Mouse (Mus musculus) heart, embryonic 10.5 days (tissue): ENCODE data around the gene Ptprcap. TPM values are rescaled to one million over a fixed set of nuclear protein-coding genes. Genes with fewer than 3 reads are reported as not detected.

Experiments used
- DNase-seq: peaks from one replicate; pipeline ENCODE4 v3.0.0-alpha.2; 2017; ENCODE audit warnings: low spot score
- H3K27ac ChIP-seq: fragments of 300-500 bp; sonication (generic); 2 replicates; pipeline ENCODE4 v1.5.1; 2016; ENCODE audit warnings: mild to moderate bottlenecking
- H3K27me3 ChIP-seq: fragments of 300-500 bp; sonication (generic); 2 replicates; pipeline ENCODE4 v1.6.1; 2016; ENCODE audit warnings: mild to moderate bottlenecking; ENCODE audit not compliant: poor library complexity, insufficient read depth, severe bottlenecking
- H3K36me3 ChIP-seq: fragments of 300-500 bp; sonication (generic); 2 replicates; pipeline ENCODE4 v1.6.1; 2016; ENCODE audit warnings: mild to moderate bottlenecking, moderate library complexity
- H3K4me1 ChIP-seq: fragments of 300-500 bp; sonication (generic); 2 replicates; pipeline ENCODE4 v1.6.1; 2016; ENCODE audit warnings: mild to moderate bottlenecking
- H3K4me3 ChIP-seq: fragments of 300-500 bp; sonication (generic); 2 replicates; pipeline ENCODE4 v1.5.1; 2016; ENCODE audit warnings: mild to moderate bottlenecking, moderate library complexity
- H3K9me3 ChIP-seq: fragments of 300-500 bp; sonication (generic); 2 replicates; pipeline ENCODE4 v1.6.1; 2016; ENCODE audit warnings: mild to moderate bottlenecking, moderate library complexity
- WGBS: fragments of 180-500 bp; shearing (Covaris S2); methylation state at CpG from one replicate; pipeline ENCODE4 v1.1.7; 2016; 5-methylcytosine and 5-hydroxymethylcytosine counted together
- polyA plus RNA-seq: library from polyadenylated mRNA; unstranded; fragments of >200 nt; fragmentation: Nextera tagmentation; extraction: Ambion mirVana; gene quantifications from 2 replicates; pipeline ENCODE4 v1.2.1, GENCODE M21; 2016

The Ptprcap gene
- polyA plus RNA-seq, 1 experiment from 2014 or later = 4.4 TPM

- no peak for DNase-seq
- H3K27ac ChIP-seq = peak within 1 kb of the TSS; percentile 99
- 0 out of 2 replicates have a peak, but pooled peaks cover 3% of the 10 kb centered on the region for H3K27me3 ChIP-seq
- peaks cover 28% of the 10 kb centered on the region for H3K36me3 ChIP-seq
- 57% methylated on average over 4 of the region's 4 CpGs for WGBS
- H3K4me1 ChIP-seq = peaks cover 50% of the 10 kb centered on the region
- H3K4me3 ChIP-seq = peak within 1 kb of the TSS; percentile 83
- no peaks in the 10 kb centered on the region for H3K9me3 ChIP-seq
Measured at GRCm38 (mm10) chr19:4190831-4191334, 37.5 kb downstream of the Ptprcap start, which contains the start of gene Tbc1d10c. TSS of gene Tbc1d10c (minus strand) at chr19:4191284.

- Histone ChIP-seq H3K36me3 (peaks cover 36% of the 10 kb centered on the region), H3K9me3 (no peaks in the 10 kb centered on the region), H3K4me1 (peaks cover 54% of the 10 kb centered on the region), H3K4me3 (peak within 1 kb of the TSS; percentile 83), H3K27me3 (0 out of 2 replicates have a peak, but pooled peaks cover 3% of the 10 kb centered on the region), H3K27ac (peak within 1 kb of the TSS; percentile 99)
- peak; percentile 98 for DNase-seq
- 6% methylated on average over 45 of the region's 47 CpGs for WGBS
Measured at GRCm38 (mm10) chr19:4191528-4192250, 38.3 kb downstream of the Ptprcap start, which contains the start of gene Ppp1ca. TSS of gene Ppp1ca (plus strand) at chr19:4192065.

DNA sequence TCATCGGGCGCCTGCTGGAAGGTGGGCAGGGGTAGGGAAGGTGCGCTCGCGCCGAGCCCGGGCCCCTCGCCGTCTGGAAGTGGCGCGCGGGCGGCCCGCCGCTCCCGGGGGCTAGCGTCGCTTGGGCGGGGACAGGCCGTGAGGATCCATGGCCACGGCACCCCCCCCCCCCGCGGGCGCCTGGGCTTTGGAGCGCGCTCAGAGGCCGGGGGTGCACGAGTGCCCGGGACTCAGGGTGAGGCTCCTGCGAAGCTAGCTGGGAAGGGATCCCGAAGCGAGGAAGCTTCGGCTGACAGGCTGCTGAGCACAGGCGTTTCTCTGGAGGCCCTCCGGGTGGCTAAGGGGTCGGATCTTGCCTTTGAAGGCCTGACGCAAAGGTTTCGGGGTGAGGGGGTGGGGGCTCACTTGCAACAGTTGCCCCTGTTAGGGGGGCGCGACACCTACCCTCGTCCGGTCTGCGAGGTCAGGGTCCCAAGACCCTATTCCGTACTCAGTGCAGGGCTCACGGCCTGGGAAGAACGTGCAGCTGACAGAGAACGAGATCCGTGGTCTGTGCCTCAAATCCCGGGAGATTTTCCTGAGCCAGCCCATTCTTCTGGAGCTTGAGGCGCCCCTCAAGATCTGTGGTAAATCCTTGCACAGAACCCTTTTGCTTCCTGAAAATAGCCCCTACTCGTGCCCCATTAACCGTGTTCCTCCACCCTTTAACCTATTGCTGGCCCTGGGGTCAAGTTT, 39.0 kb downstream of the Ptprcap start:
- no peaks in the 10 kb centered on the region for H3K9me3 ChIP-seq
- H3K27ac ChIP-seq = peak overlapping the region; percentile 99
- H3K4me1 ChIP-seq = peaks cover 57% of the 10 kb centered on the region
- peak overlapping the region; percentile 83 for H3K4me3 ChIP-seq
- WGBS = 1% methylated on average over 52 of the region's 52 CpGs
- no peak for DNase-seq
- 0 out of 2 replicates have a peak, but pooled peaks cover 3% of the 10 kb centered on the region for H3K27me3 ChIP-seq
- peaks cover 43% of the 10 kb centered on the region for H3K36me3 ChIP-seq

GRCm38 (mm10) chr19:4193129-4193528, 39.7 kb downstream of the Ptprcap start:
- Histone ChIP-seq H3K9me3 (no peaks in the 10 kb centered on the region), H3K4me1 (peaks cover 50% of the 10 kb centered on the region), H3K4me3 (peak overlapping the region; percentile 83), H3K36me3 (peaks cover 50% of the 10 kb centered on the region), H3K27me3 (0 out of 2 replicates have a peak, but pooled peaks cover 3% of the 10 kb centered on the region), H3K27ac (peak overlapping the region; percentile 99)
- 67% methylated on average over 6 of the region's 6 CpGs for WGBS
- DNase-seq = no peak

DNA sequence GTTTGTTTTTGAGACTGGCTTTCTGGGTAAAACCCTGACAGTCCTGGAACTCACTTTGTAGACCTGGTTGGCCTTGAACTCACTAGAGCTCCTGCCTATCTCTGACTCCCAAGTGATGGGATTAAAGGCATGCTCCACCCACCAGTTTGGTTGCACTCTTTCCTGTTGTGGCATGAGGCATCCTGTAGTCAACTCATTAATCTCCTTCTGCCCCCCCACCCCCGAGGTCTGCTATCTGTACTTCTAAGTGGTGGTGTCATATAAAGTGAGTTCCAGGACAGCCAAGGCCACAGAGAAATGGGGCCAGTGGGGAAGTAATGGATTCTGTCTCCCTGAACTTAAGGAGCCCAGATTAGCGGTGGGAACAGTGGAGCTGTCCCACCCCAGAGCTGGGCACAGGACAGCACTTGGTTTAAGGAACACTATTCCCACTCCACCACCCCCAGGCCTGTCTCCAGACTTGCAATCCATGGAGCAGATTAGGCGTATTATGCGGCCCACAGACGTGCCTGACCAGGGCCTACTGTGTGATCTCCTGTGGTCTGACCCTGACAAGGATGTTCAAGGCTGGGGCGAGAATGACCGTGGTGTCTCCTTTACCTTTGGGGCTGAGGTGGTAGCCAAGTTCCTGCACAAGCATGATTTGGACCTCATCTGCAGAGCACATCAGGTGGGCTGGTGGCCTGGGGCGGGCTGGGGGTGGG, 40.8 kb downstream of the Ptprcap start:
- H3K4me1 ChIP-seq = peaks cover 54% of the 10 kb centered on the region
- no peak overlapping the region; the same call in 1 of the 2 replicates for H3K27ac ChIP-seq
- H3K9me3 ChIP-seq = no peaks in the 10 kb centered on the region
- 77% methylated on average over 8 of the region's 8 CpGs for WGBS
- DNase-seq = no peak
- peaks cover 60% of the 10 kb centered on the region for H3K36me3 ChIP-seq
- H3K27me3 ChIP-seq = 0 out of 2 replicates have a peak, but pooled peaks cover 1% of the 10 kb centered on the region
- H3K4me3 ChIP-seq = peak overlapping the region; percentile 83

- no peak for DNase-seq
- 77% methylated on average over 12 of the region's 12 CpGs for WGBS
- no peaks in the 10 kb centered on the region for H3K9me3 ChIP-seq
- H3K4me1 ChIP-seq = peaks cover 60% of the 10 kb centered on the region
- H3K27me3 ChIP-seq = no peaks in the 10 kb centered on the region
- H3K4me3 ChIP-seq = peak overlapping the region; percentile 12; the same call in 1 of the 2 replicates
- peaks cover 68% of the 10 kb centered on the region for H3K36me3 ChIP-seq
- no peak overlapping the region for H3K27ac ChIP-seq
Measured at GRCm38 (mm10) chr19:4194776-4195650, 41.6 kb downstream of the Ptprcap start.

GRCm38 (mm10) chr19:4196048-4196447, 42.6 kb downstream of the Ptprcap start:
- no peak overlapping the region for H3K4me3 ChIP-seq
- H3K27ac ChIP-seq = no peak overlapping the region
- no peaks in the 10 kb centered on the region for H3K27me3 ChIP-seq
- WGBS = 72% methylated on average over 2 of the region's 2 CpGs
- no peaks in the 10 kb centered on the region for H3K9me3 ChIP-seq
- peaks cover 64% of the 10 kb centered on the region for H3K4me1 ChIP-seq
- no peak for DNase-seq
- peaks cover 73% of the 10 kb centered on the region for H3K36me3 ChIP-seq

DNA sequence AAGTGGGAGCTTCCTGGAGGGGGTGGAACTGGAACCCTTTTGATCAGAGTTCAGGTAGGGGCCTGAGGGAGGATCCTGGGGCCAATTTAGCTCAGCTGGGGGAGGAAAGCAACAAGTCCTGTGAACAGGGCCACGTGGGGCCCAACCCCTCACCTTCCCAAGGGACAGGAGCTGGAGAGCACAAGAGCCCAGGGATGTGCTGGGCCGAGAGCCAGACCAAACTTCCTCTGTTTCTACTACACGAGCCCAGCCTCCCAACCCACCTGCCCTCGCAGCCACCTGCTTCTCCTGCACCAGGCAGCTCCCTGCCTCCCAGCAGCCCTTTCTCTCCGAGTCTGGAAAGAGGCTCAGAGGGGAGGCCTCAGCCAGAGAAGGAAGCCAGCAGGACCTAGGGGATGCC, 43.1 kb downstream of the Ptprcap start:
- WGBS = 64% methylated on average over 5 of the region's 5 CpGs
- H3K27ac ChIP-seq = 0 out of 2 replicates have a peak overlapping the region, but pooled peaks have one; percentile 11
- no peaks in the 10 kb centered on the region for H3K27me3 ChIP-seq
- peaks cover 73% of the 10 kb centered on the region for H3K36me3 ChIP-seq
- DNase-seq = no peak
- H3K4me1 ChIP-seq = peaks cover 59% of the 10 kb centered on the region
- no peaks in the 10 kb centered on the region for H3K9me3 ChIP-seq
- no peak overlapping the region for H3K4me3 ChIP-seq

- no peak overlapping the region for H3K4me3 ChIP-seq
- H3K27ac ChIP-seq = no peak overlapping the region
- H3K36me3 ChIP-seq = peaks cover 73% of the 10 kb centered on the region
Measured at GRCm38 (mm10) chr19:4197180-4197579, 43.8 kb downstream of the Ptprcap start.

DNA sequence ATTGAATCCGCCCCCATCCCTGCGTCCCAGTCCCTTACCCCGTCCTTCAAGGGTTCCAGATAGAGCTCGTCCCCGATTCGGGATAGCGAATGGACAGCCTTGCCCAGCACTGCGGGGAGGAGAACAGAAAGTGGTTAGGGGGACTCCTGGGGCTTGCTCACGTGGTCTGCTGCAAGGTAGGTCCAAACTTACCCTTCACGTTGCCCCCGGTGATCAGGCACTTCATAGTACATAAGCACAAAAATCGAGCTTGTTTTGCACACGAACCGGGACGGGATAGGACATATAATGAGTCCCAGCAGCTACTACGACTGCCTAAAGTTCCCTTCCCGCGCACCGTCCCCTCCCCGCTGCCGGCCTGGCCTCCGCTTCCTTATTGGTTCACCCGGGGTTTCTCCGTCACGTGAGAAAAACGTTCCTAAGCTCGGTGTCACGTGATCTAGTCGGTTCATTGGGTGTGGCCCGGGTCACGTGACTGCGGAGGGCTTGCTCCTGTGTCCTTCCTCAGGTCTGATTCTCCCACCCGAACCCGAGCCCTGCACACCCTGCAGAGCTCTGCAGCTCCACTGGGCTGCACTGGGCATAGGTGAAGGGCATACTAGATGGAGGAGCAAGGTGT, 48.0 kb downstream of the Ptprcap start, which contains the start of gene Rad9a:
Gene Rad9a, minus strand, starts transcription at position 372 of the 619 bp plus-strand sequence.
- WGBS = under 1% methylated on average over 34 of the region's 34 CpGs
- no peaks in the 10 kb centered on the region for H3K9me3 ChIP-seq
- peaks cover 40% of the 10 kb centered on the region for H3K36me3 ChIP-seq
- H3K4me1 ChIP-seq = peaks cover 39% of the 10 kb centered on the region
- peak within 1 kb of the TSS; percentile 73 for H3K4me3 ChIP-seq
- peaks cover 21% of the 10 kb centered on the region for H3K27me3 ChIP-seq
- DNase-seq = peak; percentile 99
- H3K27ac ChIP-seq = peak within 1 kb of the TSS; percentile 92

More at GRCm38 (mm10) chr19:4197180-4197579, 43.8 kb downstream of the Ptprcap start:
- Histone ChIP-seq H3K27me3 (no peaks in the 10 kb centered on the region), H3K4me1 (peaks cover 61% of the 10 kb centered on the region), H3K9me3 (no peaks in the 10 kb centered on the region)
- no peak for DNase-seq
- WGBS = 63% methylated on average over 3 of the region's 3 CpGs

DNA sequence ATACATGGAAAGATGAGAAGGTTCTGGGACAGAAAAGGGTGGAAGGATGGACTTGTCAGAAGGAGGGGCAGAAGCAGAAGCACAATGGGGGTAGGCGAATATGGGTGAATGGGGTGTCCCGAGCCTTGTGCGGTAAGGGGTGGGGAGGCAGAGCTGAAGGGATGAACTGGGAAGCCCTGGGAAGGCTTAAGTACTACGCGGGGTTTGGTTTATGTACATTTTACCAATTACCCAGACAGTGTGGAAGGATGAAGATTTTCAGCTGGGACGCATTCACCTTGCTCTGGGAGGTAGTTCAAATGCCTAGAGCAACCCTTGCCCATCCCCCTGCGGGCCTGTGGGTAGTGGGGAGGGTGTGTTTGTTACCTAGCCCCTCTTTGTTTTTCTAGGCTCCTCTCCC, 48.7 kb downstream of the Ptprcap start:
- H3K9me3 ChIP-seq = no peaks in the 10 kb centered on the region
- H3K4me1 ChIP-seq = peaks cover 33% of the 10 kb centered on the region
- H3K27me3 ChIP-seq = peaks cover 25% of the 10 kb centered on the region
- peak overlapping the region; percentile 92 for H3K27ac ChIP-seq
- DNase-seq = no peak
- peak overlapping the region; percentile 73 for H3K4me3 ChIP-seq
- 34% methylated on average over 7 of the region's 7 CpGs for WGBS
- peaks cover 32% of the 10 kb centered on the region for H3K36me3 ChIP-seq
